Mouse (Mus musculus) layer of hippocampus, adult 2 months (tissue): Measurements from ENCODE around the gene Ccdc86. TPM values are rescaled to one million over a fixed set of nuclear protein-coding genes. Genes with fewer than 3 reads are reported as not detected.

Experiments used
- DNase-seq, 2 experiments: peaks; one replicate each; pipeline ENCODE4 v3.0.0; 2022; ENCODE audit warnings: low spot score in 2 of 2
- H3K27ac ChIP-seq: fragments of 200-600 bp; 2 replicates; pipeline ENCODE4 v1.8.1; 2022
- H3K4me3 ChIP-seq: fragments of 200-600 bp; 2 replicates; pipeline ENCODE4 v1.8.1; 2022; ENCODE audit warnings: mild to moderate bottlenecking
- CTCF ChIP-seq: fragments of 200-600 bp; conservative IDR thresholded peaks from 2 replicates; pipeline ENCODE4 v1.8.1; 2022; ENCODE audit warnings: antibody characterized with exemption, mild to moderate bottlenecking, moderate library complexity
- long read RNA-seq, 2 experiments: library from polyadenylated mRNA; stranded (forward); transcript quantifications; one replicate each; pipeline ENCODE4 v2.0.0; 2021; ENCODE audit warnings: borderline mapping rate in 2 of 2
- total RNA-seq, 2 experiments: library from RNA; stranded (reverse); gene quantifications; 2 replicates each; pipeline ENCODE4 v1.2.3; 2021

The Ccdc86 gene
- total RNA-seq, result 1 to 10 TPM; 7.9 to 9.7 TPM
- long read RNA-seq, experiment 1, transcript Ccdc86-201 (4 exons, 3,003 nt), result major isoform, 13 of 13 reads
- long read RNA-seq, experiment 1, partial matches to known transcripts, result 0 of 13 reads
- long read RNA-seq, experiment 1, other reads (novel, unspliced or antisense), result 0 of 13 reads
- long read RNA-seq, experiment 2, transcript Ccdc86-201 (4 exons, 3,003 nt), result major isoform, 9 of 9 reads
- long read RNA-seq, experiment 2, partial matches to known transcripts, result 0 of 9 reads
- long read RNA-seq, experiment 2, other reads (novel, unspliced or antisense), result 0 of 9 reads

DNA sequence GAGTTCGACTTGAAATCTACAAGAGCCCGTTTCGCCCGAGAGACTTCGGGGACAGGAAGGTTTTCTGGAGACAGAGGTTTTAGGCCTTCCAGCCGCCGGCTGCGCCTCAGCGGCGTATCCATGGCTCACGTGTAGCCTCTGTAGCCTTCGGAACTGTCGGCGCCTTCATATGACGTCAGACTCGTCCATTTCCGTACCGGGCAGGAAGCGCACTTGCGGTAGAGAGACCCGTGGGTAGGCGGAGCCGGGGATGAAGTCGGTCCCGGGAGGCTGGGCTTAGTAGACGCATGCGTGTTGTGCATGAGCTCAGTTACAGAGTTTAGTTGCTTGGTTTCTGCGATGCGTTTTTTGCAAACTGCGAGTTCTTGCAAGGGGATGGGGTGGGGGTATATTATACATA is at the start of gene Ccdc86:
Gene Ccdc86 (minus strand): TSS at position 155 of the 400 bp plus-strand sequence.
- Histone ChIP-seq H3K4me3 (peak within 1 kb of the TSS; percentile 74), H3K27ac (peak within 1 kb of the TSS; percentile 81)
- peak; percentile 97 for DNase-seq
- no peak for TF ChIP-seq CTCF

GRCm38 (mm10) chr19:10993150-10993549 is 44.1 kb upstream of the Ccdc86 start, which contains the start of gene Ms4a15:
Ms4a15 (minus strand) TSS chr19:10993250.
- no peak within 1 kb of the TSS for H3K27ac ChIP-seq
- DNase-seq, result no peak
- no peak for TF ChIP-seq CTCF
- H3K4me3 ChIP-seq, result no peak within 1 kb of the TSS

GRCm38 (mm10) chr19:10991911-10992310 is 42.8 kb upstream of the Ccdc86 start:
- Histone ChIP-seq H3K4me3 (no peak overlapping the region), H3K27ac (no peak overlapping the region)
- TF ChIP-seq CTCF, result no peak
- DNase-seq, result no peak

DNA sequence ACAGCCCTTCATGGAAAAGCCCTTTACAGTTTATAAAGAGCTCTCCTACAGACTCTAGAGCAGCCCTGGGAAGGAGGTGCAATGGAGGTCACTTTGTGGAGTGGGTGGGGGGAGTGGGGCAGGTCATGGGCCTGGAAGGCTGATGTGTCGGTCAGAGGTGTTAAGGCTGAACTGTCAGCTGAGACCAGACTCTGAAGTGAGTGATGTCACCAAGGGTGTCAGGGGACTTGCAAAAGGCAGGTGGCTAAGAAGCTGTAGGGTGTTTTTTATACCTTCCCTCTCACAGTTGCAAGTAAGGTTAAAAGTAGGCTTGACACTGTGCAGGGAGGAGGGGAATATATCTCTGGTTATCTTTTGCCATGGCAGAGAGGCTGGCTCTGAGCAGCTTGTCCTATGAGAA is 41.7 kb upstream of the Ccdc86 start:
- H3K4me3 ChIP-seq, result no peak overlapping the region
- TF ChIP-seq CTCF, result no peak
- DNase-seq, result no peak
- no peak overlapping the region for H3K27ac ChIP-seq

- no peak for TF ChIP-seq CTCF
Observed at GRCm38 (mm10) chr19:10988563-10988962, 39.5 kb upstream of the Ccdc86 start.

DNA sequence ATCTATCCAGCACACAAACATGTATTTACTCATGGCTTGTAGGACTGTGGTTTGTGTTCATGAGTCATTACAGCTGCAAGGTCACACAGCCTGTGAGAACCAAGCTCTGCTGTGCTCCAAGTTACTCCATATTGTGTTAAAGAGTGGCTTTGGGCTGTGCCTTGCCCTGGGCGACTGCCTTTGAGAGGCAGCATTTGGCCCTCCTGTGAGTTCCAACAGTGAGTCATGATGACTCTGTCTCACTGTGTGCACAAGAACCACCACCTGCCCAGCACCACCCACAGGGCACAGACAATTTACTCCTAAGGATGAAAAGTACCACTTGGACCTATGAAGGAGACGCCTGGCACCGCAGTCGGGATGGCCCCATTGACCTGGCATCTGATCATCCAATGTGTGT is 36.8 kb upstream of the Ccdc86 start:
- TF ChIP-seq CTCF, result no peak
- DNase-seq, result no peak
- H3K4me3 ChIP-seq, result no peak overlapping the region
- no peak overlapping the region for H3K27ac ChIP-seq

More at GRCm38 (mm10) chr19:10988563-10988962, 39.5 kb upstream of the Ccdc86 start:
- Histone ChIP-seq H3K27ac (no peak overlapping the region), H3K4me3 (no peak overlapping the region)
- no peak for DNase-seq

- Histone ChIP-seq H3K27ac (no peak overlapping the region), H3K4me3 (no peak overlapping the region)
- TF ChIP-seq CTCF, result peak; percentile 28; the same call in 1 of the 2 replicates
- DNase-seq, result no peak
Observed at GRCm38 (mm10) chr19:10984551-10984950, 35.5 kb upstream of the Ccdc86 start.

GRCm38 (mm10) chr19:10983146-10983545 is 34.1 kb upstream of the Ccdc86 start:
- Histone ChIP-seq H3K4me3 (no peak overlapping the region), H3K27ac (no peak overlapping the region)
- peak; percentile 69 for TF ChIP-seq CTCF
- no peak for DNase-seq

GRCm38 (mm10) chr19:10980210-10980609 is 31.1 kb upstream of the Ccdc86 start:
- H3K4me3 ChIP-seq, result no peak overlapping the region
- no peak overlapping the region for H3K27ac ChIP-seq
- DNase-seq, result no peak
- no peak for TF ChIP-seq CTCF

DNA sequence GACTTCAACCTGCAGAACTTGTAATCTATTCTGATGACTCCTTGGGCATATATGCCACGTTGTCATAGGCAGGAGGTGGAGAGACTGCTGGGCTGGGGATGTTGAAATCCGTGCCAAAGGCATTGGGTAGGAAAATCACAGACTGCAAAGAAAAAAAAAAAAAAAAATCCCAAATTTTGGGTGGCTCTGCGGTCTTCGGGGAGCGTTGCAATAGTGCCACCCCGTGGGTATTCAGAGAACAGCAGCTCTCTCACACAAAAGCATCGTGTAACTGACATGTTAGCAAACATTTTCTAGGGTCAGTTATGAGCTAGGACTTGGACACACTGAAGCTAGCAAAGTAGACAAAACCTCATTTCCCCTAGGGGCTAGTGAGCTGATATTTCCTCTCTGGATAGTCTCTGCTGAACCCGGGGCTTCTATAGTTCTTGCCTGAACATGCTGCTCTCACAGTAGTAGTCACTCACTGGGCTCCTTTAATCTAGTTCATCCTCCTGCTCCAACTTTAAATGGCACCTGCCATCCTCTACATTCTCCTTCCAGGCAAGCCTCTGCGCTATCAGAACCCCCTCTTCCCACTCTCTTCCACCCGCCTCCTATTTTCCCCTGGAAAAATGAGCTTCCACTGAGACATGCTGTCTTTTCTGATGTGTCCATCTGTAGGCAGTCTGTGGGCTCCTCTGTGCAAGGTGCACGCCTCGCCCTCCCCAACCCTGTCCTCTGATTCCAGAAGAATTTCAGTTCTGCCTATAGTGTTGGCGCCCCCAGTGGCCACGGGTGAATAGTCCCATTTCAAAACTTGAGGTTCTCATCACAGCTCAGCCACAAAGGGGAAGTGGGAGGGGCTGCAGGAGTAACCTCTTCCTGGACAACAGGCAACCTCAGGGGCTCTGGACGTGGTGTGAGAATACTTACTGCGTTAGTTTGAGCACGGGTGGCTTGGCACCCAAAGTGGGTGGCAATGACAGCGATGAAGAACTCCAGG is 30.4 kb upstream of the Ccdc86 start:
- Histone ChIP-seq H3K27ac (peak overlapping the region; percentile 33; the same call in 1 of the 2 replicates), H3K4me3 (no peak overlapping the region)
- peak; percentile 53 to 76 for DNase-seq
- peak; percentile 74 for TF ChIP-seq CTCF

DNA sequence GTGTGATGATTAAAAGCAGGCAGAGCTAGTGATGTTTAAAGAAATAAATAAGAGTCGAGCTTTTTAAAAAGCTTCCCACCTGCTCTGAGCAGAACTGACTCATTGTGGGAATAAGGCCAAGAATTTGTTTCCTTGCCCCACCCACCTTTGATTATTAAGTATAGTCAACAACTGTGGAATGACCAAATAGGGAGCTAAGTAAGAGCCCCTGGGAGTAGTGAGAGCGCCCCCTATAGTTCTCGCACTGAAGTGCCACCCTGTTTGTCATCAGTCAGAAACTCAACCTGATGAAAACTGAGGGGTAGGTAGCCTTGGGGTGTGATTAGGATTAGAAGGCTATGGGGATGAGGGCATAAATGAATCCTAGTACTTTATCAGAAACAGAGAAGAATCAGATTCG is 27.3 kb upstream of the Ccdc86 start:
- peak; percentile 69 for TF ChIP-seq CTCF
- DNase-seq, result no peak
- no peak overlapping the region for H3K27ac ChIP-seq
- no peak overlapping the region for H3K4me3 ChIP-seq

DNA sequence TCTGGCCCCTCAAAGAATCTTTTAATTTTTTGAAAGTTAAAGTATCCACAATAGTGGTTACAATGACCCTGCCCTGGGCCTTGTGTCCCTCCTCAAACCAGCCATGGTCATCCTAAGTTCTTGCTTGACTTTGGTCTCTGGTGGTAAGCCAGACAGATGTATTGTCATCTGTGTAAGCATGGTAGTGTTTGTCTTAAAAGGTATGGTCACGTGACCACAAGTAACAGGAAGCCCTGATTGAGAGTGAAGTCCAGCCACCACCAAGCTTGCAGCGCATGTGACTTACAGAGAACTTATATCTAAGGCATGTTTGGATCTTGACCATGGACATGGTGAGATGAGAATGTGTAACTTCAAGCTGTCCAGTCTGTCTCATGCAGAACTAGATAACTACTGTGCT is 26.1 kb upstream of the Ccdc86 start:
- H3K27ac ChIP-seq, result no peak overlapping the region
- no peak for TF ChIP-seq CTCF
- H3K4me3 ChIP-seq, result no peak overlapping the region
- DNase-seq, result no peak

DNA sequence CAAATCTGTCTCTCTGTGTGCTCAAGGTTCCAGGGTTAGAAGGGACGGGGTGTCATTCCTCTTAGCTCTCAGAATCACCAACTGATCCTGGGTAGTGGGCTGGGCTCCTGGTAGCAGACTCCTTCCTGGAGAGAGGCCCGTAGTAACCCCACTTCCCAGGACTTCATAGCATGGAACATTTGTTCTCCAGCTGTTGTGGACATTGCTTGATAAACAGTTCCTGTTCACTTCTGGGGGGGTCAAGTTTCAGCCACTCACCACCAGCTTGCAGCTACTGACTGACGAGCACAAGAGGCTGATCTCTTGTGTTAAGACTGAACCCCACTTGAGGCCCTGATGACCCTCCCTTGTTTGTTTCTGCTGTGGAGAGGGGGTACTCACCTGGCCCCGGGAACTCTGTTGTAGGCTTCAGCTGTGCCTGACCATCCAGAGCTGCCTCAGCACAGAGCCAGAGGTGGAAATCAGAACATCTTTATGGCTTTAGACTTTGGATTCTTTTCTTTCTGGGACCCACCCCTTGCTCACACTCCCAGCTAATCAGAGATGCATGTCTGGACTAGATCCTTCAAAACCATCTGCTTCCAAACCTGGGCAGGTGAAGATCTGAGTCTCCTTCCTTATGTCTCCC is 25.3 kb upstream of the Ccdc86 start, which contains the start of gene Ms4a10:
Gene Ms4a10 (minus strand): TSS at position 433 of the 628 bp plus-strand sequence.
- Histone ChIP-seq H3K4me3 (no peak within 1 kb of the TSS), H3K27ac (no peak within 1 kb of the TSS)
- no peak for DNase-seq
- TF ChIP-seq CTCF, result no peak
